Mouse (Mus musculus) intestine, embryonic 16.5 days (tissue): ENCODE results near the gene Wbp1. TPM values are rescaled to one million over a fixed set of nuclear protein-coding genes. Genes with fewer than 3 reads are reported as not detected.
A peak's percentile ranks its signal among the peaks of the same experiment; 100 is the strongest.

Experiments used
- microRNA counts: library from miRNA; unstranded; fragments of <30 nt; microRNA quantifications from one replicate; lab custom pipeline; 2016
- microRNA-seq: library from miRNA; unstranded; fragments of <30 nt; microRNA quantifications from one replicate; pipeline ENCODE4, GENCODE M21; 2016
- polyA plus RNA-seq: library from polyadenylated mRNA; unstranded; fragments of >200 nt; fragmentation: Nextera tagmentation; extraction: Ambion mirVana; gene quantifications from 2 replicates; pipeline ENCODE4 v1.2.1, GENCODE M21; 2015

Gene Wbp1
- polyA plus RNA-seq, 1 experiment from 2014 or later = 95.5 TPM

MicroRNA genes within 50 kb of the gene (microRNA counts, 519-probe panel; counts per million panel counts)
- microRNA mmu-miR-3470a+mmu-miR-3470b (lab: Ali Mortazavi, UCI) = 1,672 counts per million, percentile 21 among the panel's probes with 10 or more counts

Small RNA genes within 50 kb of the gene (microRNA-seq; reads per million reads assigned to microRNA genes)
- gene Mir3470a = not detected

Other genes with a start within 250 kb of the Wbp1 start
- 1.2 and 1.5 TPM in 2 replicates for gene Sema4f, start 181.8 kb downstream of the Wbp1 start, polyA plus RNA-seq
- 0.34 and 0.62 TPM in 2 replicates for gene M1ap, start 174.7 kb downstream of the Wbp1 start, polyA plus RNA-seq
- 9.5 and 9.6 TPM in 2 replicates for gene Dok1, start 88.1 kb downstream of the Wbp1 start, polyA plus RNA-seq
- gene Loxl3, start 87.4 kb downstream of the Wbp1 start, polyA plus RNA-seq = 11.3 and 11.9 TPM in 2 replicates
- gene Aup1, start 67.0 kb downstream of the Wbp1 start, polyA plus RNA-seq = 258 and 265 TPM in 2 replicates
- 66.0 and 68.5 TPM in 2 replicates for gene Htra2, start 66.3 kb downstream of the Wbp1 start, polyA plus RNA-seq
- 24.0 and 28.7 TPM in 2 replicates for gene Dqx1, start 63.7 kb downstream of the Wbp1 start, polyA plus RNA-seq
- 9.3 and 10.4 TPM in 2 replicates for gene Tlx2, start 51.3 kb downstream of the Wbp1 start, polyA plus RNA-seq
- gene Pcgf1, start 43.7 kb downstream of the Wbp1 start, polyA plus RNA-seq = 27.2 and 29.7 TPM in 2 replicates
- gene Lbx2, start 35.2 kb downstream of the Wbp1 start, polyA plus RNA-seq = 0.58 and 0.62 TPM in 2 replicates
- 1.7 and 3.0 TPM in 2 replicates for gene Ccdc142, start 20.0 kb downstream of the Wbp1 start, polyA plus RNA-seq
- 1.7 and 2.0 TPM in 2 replicates for gene Gm42688, start 19.9 kb downstream of the Wbp1 start, polyA plus RNA-seq
- 118 and 134 TPM in 2 replicates for gene Mrpl53, start 12.5 kb downstream of the Wbp1 start, polyA plus RNA-seq
- 8.8 and 9.4 TPM in 2 replicates for gene Mogs, start 6.1 kb downstream of the Wbp1 start, polyA plus RNA-seq
- gene Ino80b, start 3.9 kb upstream of the Wbp1 start, polyA plus RNA-seq = 8.2 and 8.8 TPM in 2 replicates
- 24.4 and 26.1 TPM in 2 replicates for gene Rtkn, start 13.9 kb upstream of the Wbp1 start, polyA plus RNA-seq
- gene Wdr54, start 34.8 kb upstream of the Wbp1 start, polyA plus RNA-seq = 2.9 and 4.6 TPM in 2 replicates
- gene 1700003E16Rik, start 34.8 kb upstream of the Wbp1 start, polyA plus RNA-seq = 1.9 and 2.4 TPM in 2 replicates
- gene Dctn1, start 44.4 kb upstream of the Wbp1 start, polyA plus RNA-seq = 73.5 and 84.5 TPM in 2 replicates
- gene Slc4a5, start 98.3 kb upstream of the Wbp1 start, polyA plus RNA-seq = 0.56 and 1.2 TPM in 2 replicates
- gene Mthfd2, start 204.3 kb upstream of the Wbp1 start, polyA plus RNA-seq = 36.4 and 43.5 TPM in 2 replicates
- gene Mob1a, start 204.5 kb upstream of the Wbp1 start, polyA plus RNA-seq = 50.8 and 52.8 TPM in 2 replicates
- gene Bola3, start 227.6 kb upstream of the Wbp1 start, polyA plus RNA-seq = 173 and 186 TPM in 2 replicates